Mouse (Mus musculus) mammary gland, adult 2 months (tissue): ENCODE measurements around the gene Arf5. TPM values are rescaled to one million over a fixed set of nuclear protein-coding genes. Genes with fewer than 3 reads are reported as not detected.

ENCODE experiments used
- polyA plus RNA-seq: library from polyadenylated mRNA; depleted of rRNA; stranded (reverse); fragments of >200 nt; gene quantifications from 2 replicates; pipeline ENCODE4 v1.2.3, GENCODE M21; 2012; ENCODE audit warnings: low replicate concordance; rRNA removed

Arf5 gene
- 469 and 670 TPM in 2 replicates for polyA plus RNA-seq

DNA sequence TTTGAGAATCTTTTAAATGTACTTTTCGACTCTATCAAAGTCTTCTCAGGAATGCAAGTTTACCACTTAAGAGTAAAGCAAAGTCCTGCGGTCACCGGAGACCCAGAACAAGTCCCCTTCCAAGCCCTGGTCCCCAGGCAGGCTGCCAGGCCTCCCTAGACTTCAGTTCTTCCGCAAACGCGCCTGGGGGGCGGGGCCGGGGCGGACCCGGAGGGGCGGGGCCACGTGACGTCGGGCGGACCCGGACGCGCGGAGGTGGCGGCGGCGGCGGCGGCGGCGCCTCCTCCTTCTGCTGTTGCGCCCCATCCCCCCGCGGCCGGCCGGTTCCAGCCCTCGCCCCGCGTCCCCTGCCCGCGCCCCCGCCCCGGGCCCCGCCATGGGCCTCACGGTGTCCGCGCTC is at the start of gene Arf5:
TSS of gene Arf5 (plus strand) at position 248 of the 400 bp plus-strand sequence.

DNA sequence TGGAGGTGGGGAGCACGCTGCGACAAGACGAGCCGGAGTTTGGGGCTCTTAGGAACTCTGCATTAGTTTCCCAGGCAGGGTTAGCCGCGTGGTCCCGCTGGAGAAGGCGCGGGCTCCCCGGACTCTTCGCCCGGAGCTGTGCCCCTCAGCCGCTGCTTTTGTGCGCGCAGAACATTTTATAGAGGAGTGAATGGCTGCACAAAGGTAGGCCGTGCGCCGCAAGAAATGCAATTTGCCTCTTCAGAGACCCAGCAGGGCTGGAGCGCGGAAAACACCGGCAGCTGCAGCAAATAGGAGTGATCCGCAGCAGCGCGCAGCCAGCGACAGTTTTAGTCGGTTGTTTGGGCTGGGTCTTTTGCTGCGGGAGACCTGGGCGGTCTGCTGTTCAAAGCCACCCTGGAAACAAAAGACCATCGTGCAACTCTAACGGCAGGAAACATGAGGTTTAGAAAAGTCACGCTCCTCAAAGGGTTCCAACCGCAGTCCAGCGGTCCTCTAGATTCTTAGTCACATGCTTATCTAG is 25.6 kb upstream of the Arf5 start, which contains the start of gene Zfp800:
TSS of gene Zfp800 (minus strand) at position 325 of the 523 bp plus-strand sequence.

DNA sequence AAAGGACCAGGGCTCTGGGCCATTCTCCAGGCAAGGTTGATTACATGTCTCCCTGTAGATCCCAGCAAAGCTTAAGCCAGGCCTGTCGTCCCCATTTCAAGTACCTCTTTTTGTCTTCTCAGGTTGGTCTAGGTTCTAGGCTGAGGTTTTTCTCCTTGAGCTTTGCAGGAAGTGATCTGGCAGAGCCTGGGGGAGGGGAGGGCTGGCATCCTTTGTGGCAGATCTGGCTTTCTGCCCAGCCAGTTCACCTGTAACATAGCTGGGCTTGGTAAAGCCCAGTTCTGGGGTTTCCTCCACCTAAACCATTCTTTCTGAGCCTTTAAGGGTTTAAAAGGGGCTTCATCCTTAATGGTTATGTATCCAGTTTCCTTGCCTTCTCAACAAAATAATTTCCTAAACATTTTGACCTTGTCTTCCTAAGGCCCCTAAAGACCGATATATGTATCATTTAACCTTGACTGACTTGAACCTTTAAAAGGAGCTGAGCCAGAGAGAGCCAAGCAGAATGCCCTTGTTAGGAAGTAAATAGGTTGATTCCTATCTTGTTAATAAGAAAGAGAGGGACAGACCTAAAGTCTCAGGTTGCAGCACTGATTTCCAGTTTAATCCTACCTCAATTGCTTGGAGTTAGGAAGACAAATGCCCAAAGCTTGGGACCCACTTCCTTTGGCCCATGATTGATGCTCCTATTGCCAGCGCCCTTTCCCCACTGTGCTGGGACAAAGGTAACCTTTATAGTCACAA is 3.9 kb downstream of the Arf5 start, which contains the start of gene Fscn3:
TSS of gene Fscn3 (plus strand) at position 694 of the 744 bp plus-strand sequence.

DNA sequence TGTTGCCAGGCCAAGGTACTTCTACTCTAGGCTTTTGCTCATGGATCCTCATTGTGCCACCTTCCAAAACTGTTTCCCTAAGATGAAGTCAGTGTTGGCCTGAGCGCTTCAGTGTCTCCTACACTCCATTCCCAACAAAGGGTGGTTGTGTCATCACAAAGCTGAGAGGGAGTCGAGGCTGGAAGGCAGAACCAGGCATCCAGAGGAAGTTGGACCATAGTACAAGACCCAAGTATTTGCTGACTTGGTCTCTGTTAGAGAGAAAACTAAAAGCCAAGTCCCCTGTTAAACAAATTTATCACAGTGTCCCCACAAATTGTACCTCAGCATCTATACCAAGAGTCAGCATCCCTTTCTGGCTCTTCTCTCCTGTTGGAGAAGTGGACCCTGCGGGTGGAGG is 4.9 kb downstream of the Arf5 start, which contains the start of gene Gcc1:
TSS of gene Gcc1 (minus strand) at position 101 of the 400 bp plus-strand sequence.

DNA sequence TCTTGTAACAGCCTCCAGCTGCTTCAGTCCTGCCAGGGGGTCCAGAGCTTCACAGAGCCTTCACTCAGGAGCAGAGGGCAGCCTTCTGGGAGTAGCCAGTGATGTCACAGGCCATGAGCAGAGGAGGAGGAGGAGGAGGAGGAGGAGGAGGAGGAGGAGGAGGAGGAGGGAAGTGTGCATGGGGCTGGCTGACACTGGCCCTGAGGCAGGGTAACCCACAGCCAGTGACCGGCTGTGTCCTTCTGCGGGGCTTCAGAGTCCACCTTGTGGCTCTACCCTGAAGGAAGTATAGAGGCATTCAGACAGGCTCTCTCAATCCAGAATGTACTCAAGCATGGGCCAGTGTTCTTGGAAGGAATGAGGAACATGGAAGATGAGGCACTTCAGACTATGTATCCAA is 25.9 kb downstream of the Arf5 start, which contains the start of gene Pax4:
TSS of gene Pax4 (minus strand) at position 101 of the 400 bp plus-strand sequence.

DNA sequence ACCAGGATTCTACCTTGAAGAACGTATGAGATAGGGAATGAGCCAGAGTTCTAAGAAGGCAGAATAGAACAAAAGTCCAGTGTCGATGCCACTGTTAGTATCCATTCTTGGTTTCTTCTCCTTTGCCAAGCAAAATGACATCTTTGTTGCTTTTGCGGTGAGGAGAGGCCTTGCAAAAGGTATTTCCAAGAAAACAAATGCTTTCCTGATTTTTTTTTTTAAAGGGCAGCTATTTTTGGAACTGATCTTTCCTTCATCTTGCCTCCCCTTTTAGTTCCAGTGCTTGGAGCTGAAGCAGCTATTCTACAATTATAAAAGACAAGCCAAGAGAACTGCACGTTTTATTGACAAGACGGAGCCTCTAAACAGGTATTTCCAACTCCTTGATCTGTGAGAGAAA is 51.5 kb downstream of the Arf5 start, which contains the start of gene Snd1:
TSS of gene Snd1 (plus strand) at position 301 of the 400 bp plus-strand sequence.

Other genes starting within 250 kb of the Arf5 start
- gene Zfp800, start 25.6 kb upstream of the Arf5 start, polyA plus RNA-seq: 2.7 and 5.5 TPM in 2 replicates
- gene Fscn3, start 4.2 kb downstream of the Arf5 start, polyA plus RNA-seq: not detected in 2 replicates
- gene Gcc1, start 4.8 kb downstream of the Arf5 start, polyA plus RNA-seq: 4.7 and 7.6 TPM in 2 replicates
- gene Pax4, start 25.8 kb downstream of the Arf5 start, polyA plus RNA-seq: not detected in 2 replicates
- gene Snd1, start 51.6 kb downstream of the Arf5 start, polyA plus RNA-seq: 61.5 and 83.7 TPM in 2 replicates